Mouse (Mus musculus) common myeloid progenitor, adult 5-6 weeks (primary cell): ENCODE measurements around the gene Zfp68. TPM values are rescaled to one million over a fixed set of nuclear protein-coding genes. Genes with fewer than 3 reads are reported as not detected.

Experiments
- total RNA-seq: library from RNA; stranded (forward); fragments of 200-1000, 187-1606 nt; gene quantifications from 2 replicates; pipeline ENCODE4 v1.2.3, GENCODE M21; 2017

Gene Zfp68
- total RNA-seq, 1 experiment from 2014 or later, result 63.6 TPM

Other genes with a start within 250 kb of the Zfp68 start
- 10.9 and 19.9 TPM in 2 replicates for gene Zfp157, start 178.3 kb downstream of the Zfp68 start, total RNA-seq
- gene 1700123K08Rik, start 55.0 kb downstream of the Zfp68 start, total RNA-seq, result not detected in 2 replicates
- gene A430033K04Rik, start 3.1 kb upstream of the Zfp68 start, total RNA-seq, result 17.7 and 18.4 TPM in 2 replicates
- gene Fam20c, start 134.8 kb upstream of the Zfp68 start, total RNA-seq, result 0.87 and 1.6 TPM in 2 replicates
- not detected in 2 replicates for gene Gm5294, start 200.3 kb upstream of the Zfp68 start, total RNA-seq